Mouse (Mus musculus) heart, embryonic 14.5 days (tissue): ENCODE results near the gene Cul4a. TPM values are rescaled to one million over a fixed set of nuclear protein-coding genes. Genes with fewer than 3 reads are reported as not detected.

Source experiments
- ATAC-seq: fragments of 200-750 bp; cut with Nextera tagmentation; 2 replicates; pipeline ENCODE4 v1.8.0; 2017; ENCODE audit warnings: low read depth, moderate TSS enrichment; ENCODE audit not compliant: insufficient number of reproducible peaks, insufficient read depth, low FRiP score
- H3K27ac ChIP-seq, 2 experiments: fragments of 200-500 bp in 1 of 2; fragments of 300-500 bp in 1 of 2; sonication (generic) in 1 of 2; replicated peaks in 1 of 2; 2 replicates each; pipeline ENCODE4 v1.5.1; 2012 to 2014; ENCODE audit warnings: low read depth in 2 of 2, low read length in 2 of 2, control low read depth in 1 of 2, mild to moderate bottlenecking in 1 of 2, mixed read lengths in 1 of 2; ENCODE audit not compliant: control insufficient read depth in 1 of 2, insufficient read depth in 1 of 2
- H3K27me3 ChIP-seq: fragments of 300-500 bp; sonication (generic); 2 replicates; pipeline ENCODE4 v1.6.1; 2014; ENCODE audit warnings: mild to moderate bottlenecking, low read length, control low read depth; ENCODE audit not compliant: control insufficient read depth, insufficient read depth
- H3K36me3 ChIP-seq: fragments of 300-500 bp; sonication (generic); 2 replicates; pipeline ENCODE4 v1.6.1; 2014; ENCODE audit warnings: mild to moderate bottlenecking, control low read depth, low read length, mixed read lengths; ENCODE audit not compliant: control insufficient read depth, insufficient read depth
- H3K4me1 ChIP-seq, 2 experiments: fragments of 200-500 bp in 1 of 2; fragments of 300-500 bp in 1 of 2; sonication (generic) in 1 of 2; 2 replicates each; pipeline ENCODE4 v1.6.1; 2012 to 2014; ENCODE audit warnings: low read length in 2 of 2, control low read depth in 1 of 2, mixed read lengths in 1 of 2; ENCODE audit not compliant: control insufficient read depth in 2 of 2, insufficient read depth in 2 of 2
- H3K4me2 ChIP-seq: fragments of 300-500 bp; sonication (generic); 2 replicates; pipeline ENCODE4 v1.6.1; 2014; ENCODE audit warnings: mild to moderate bottlenecking, low read length
- H3K4me3 ChIP-seq, 2 experiments: fragments of 200-500 bp in 1 of 2; fragments of 300-500 bp in 1 of 2; sonication (generic) in 1 of 2; 2 replicates each; pipeline ENCODE4 v1.5.1; 2012 to 2014; ENCODE audit warnings: low read length in 2 of 2, mild to moderate bottlenecking in 2 of 2, control low read depth in 1 of 2, low read depth in 1 of 2, moderate library complexity in 1 of 2; ENCODE audit not compliant: control insufficient read depth in 1 of 2, insufficient read depth in 1 of 2
- H3K9ac ChIP-seq: fragments of 300-500 bp; sonication (generic); 2 replicates; pipeline ENCODE4 v1.6.1; 2014; ENCODE audit warnings: mild to moderate bottlenecking, low read length
- H3K9me3 ChIP-seq: fragments of 300-500 bp; sonication (generic); 2 replicates; pipeline ENCODE4 v1.6.1; 2016; ENCODE audit warnings: low read length, control low read depth; ENCODE audit not compliant: control insufficient read depth
- WGBS: fragments of 180-500 bp; shearing (Covaris S2); extraction: QIAGEN DNeasy Blood & Tissue Kit; methylation state at CpG from one replicate; pipeline ENCODE4 v1.1.7; 2014; 5-methylcytosine and 5-hydroxymethylcytosine counted together
- polyA plus RNA-seq: library from polyadenylated mRNA; unstranded; fragments of >200 nt; fragmentation: Nextera tagmentation; extraction: Ambion mirVana; gene quantifications from 2 replicates; pipeline ENCODE4 v1.2.1, GENCODE M21; 2014

The Cul4a gene
- polyA plus RNA-seq, 1 experiment from 2014 or later, result 109 TPM

GRCm38 (mm10) chr8:13139641-13140182, 34.3 kb downstream of the Cul4a start:
- Histone ChIP-seq H3K36me3 (peaks cover 100% of the 10 kb centered on the region), H3K9me3 (peaks cover 3% of the 10 kb centered on the region; the same call in 1 of the 2 replicates), H3K4me2 (no peak overlapping the region), H3K27ac (no peak overlapping the region), H3K4me1 (no peaks in the 10 kb centered on the region), H3K9ac (no peak overlapping the region), H3K4me3 (no peak overlapping the region), H3K27me3 (no peaks in the 10 kb centered on the region)
- WGBS, result 90% methylated on average over 6 of the region's 6 CpGs
- ATAC-seq, result no peak

- H3K4me3 ChIP-seq, result no peak overlapping the region
- H3K9me3 ChIP-seq, result peaks cover 3% of the 10 kb centered on the region; the same call in 1 of the 2 replicates
These were observed 36.3 kb downstream of the Cul4a start for GRCm38 (mm10) chr8:13141681-13142080.

DNA sequence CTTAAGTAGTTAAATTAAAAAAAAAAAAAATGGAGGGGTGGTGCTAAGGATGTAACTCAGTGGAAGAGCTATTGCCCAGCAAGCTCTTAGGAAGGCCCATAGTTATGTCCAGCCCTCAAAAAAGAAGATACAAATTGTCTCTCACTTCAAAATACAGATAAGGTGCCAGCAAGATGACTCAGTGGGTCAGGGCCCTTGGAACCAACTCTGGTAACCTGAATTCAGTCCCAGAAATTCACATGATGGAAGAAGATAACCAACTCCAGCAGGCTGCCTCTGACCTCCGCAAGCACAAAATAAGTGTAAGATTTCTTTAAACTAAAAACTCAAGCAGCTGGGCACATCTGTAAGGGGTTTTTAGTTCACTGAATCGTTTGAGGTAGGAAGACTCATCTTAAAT, 43.1 kb downstream of the Cul4a start:
- Histone ChIP-seq H3K27me3 (no peaks in the 10 kb centered on the region), H3K4me2 (no peak overlapping the region), H3K4me3 (no peak overlapping the region), H3K27ac (no peak overlapping the region), H3K9ac (no peak overlapping the region), H3K4me1 (no peaks in the 10 kb centered on the region), H3K9me3 (no peaks in the 10 kb centered on the region), H3K36me3 (peaks cover 72% of the 10 kb centered on the region)
- no peak for ATAC-seq
- 89% methylated on average over 2 of the region's 2 CpGs for WGBS

More at GRCm38 (mm10) chr8:13141681-13142080, 36.3 kb downstream of the Cul4a start:
- H3K4me2 ChIP-seq, result no peak overlapping the region
- 75% methylated on average over 5 of the region's 5 CpGs for WGBS
- H3K36me3 ChIP-seq, result peaks cover 100% of the 10 kb centered on the region
- no peaks in the 10 kb centered on the region for H3K4me1 ChIP-seq
- no peaks in the 10 kb centered on the region for H3K27me3 ChIP-seq
- H3K27ac ChIP-seq, result no peak overlapping the region
- H3K9ac ChIP-seq, result no peak overlapping the region
- no peak for ATAC-seq

GRCm38 (mm10) chr8:13149287-13149686, 43.9 kb downstream of the Cul4a start:
- ATAC-seq, result no peak
- no peak overlapping the region for H3K4me3 ChIP-seq
- 98% methylated on average over 2 of the region's 2 CpGs for WGBS
- H3K9ac ChIP-seq, result no peak overlapping the region
- no peak overlapping the region for H3K27ac ChIP-seq
- no peaks in the 10 kb centered on the region for H3K9me3 ChIP-seq
- H3K4me1 ChIP-seq, result no peaks in the 10 kb centered on the region
- no peaks in the 10 kb centered on the region for H3K27me3 ChIP-seq
- H3K4me2 ChIP-seq, result no peak overlapping the region
- H3K36me3 ChIP-seq, result peaks cover 71% of the 10 kb centered on the region

DNA sequence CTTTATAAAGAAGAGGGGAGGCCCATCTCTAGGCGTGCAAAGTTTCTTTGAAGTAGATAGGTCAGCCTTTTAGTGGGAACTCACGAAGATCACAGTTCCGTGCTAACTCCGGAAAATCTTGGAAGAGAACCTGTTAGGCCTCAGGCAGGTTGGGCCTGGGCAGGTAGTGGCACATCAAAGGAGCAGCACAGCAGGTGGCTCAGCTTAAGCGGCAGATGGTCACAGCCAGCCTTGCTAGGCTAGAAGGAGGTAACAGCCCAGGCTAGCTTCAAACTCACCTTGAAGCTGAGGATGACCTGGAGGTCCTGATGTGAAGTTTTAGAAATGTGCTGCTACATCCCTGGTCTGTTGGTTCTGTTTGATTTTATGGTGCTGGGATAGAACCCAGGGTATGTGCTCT, 44.4 kb downstream of the Cul4a start:
- Histone ChIP-seq H3K4me3 (no peak overlapping the region), H3K27me3 (no peaks in the 10 kb centered on the region), H3K4me1 (no peaks in the 10 kb centered on the region), H3K27ac (no peak overlapping the region), H3K4me2 (no peak overlapping the region), H3K9ac (no peak overlapping the region), H3K36me3 (peaks cover 66% of the 10 kb centered on the region), H3K9me3 (no peaks in the 10 kb centered on the region)
- ATAC-seq, result no peak
- 55% methylated on average over 5 of the region's 5 CpGs for WGBS

- no peak overlapping the region for H3K4me2 ChIP-seq
- no peaks in the 10 kb centered on the region for H3K4me1 ChIP-seq
- no peak overlapping the region for H3K27ac ChIP-seq
- peaks cover 56% of the 10 kb centered on the region for H3K36me3 ChIP-seq
- no peaks in the 10 kb centered on the region for H3K27me3 ChIP-seq
- no peaks in the 10 kb centered on the region for H3K9me3 ChIP-seq
- 80% methylated on average over 2 of the region's 2 CpGs for WGBS
- no peak for ATAC-seq
- no peak overlapping the region for H3K9ac ChIP-seq
- no peak overlapping the region for H3K4me3 ChIP-seq
These were observed 45.5 kb downstream of the Cul4a start for GRCm38 (mm10) chr8:13150929-13151328.

DNA sequence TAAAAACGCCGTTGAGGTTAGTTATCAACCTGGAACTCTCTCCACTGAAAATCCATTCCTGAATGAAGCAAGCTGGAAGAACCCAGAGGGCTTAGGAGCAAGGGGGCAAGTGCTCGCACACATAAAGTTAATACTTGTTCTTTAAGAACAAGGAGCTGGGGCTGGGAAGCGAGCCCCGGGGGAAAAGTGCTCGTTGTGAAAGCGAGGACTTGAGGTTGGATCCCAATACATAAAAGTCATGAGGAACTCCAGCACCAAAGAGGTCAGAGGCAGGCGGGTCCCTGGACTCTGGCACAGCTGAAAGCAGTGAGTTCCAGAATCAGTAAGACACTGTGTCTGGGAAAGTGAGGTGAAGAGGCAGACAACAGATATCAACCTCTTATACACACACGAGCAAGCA, 48.7 kb downstream of the Cul4a start:
- Histone ChIP-seq H3K4me2 (no peak overlapping the region), H3K27ac (no peak overlapping the region), H3K36me3 (peaks cover 27% of the 10 kb centered on the region), H3K4me1 (peaks cover 3 to 4% of the 10 kb centered on the region in 2 experiments; a peak in 3 of 4 replicates), H3K9me3 (no peaks in the 10 kb centered on the region), H3K4me3 (no peak overlapping the region), H3K27me3 (no peaks in the 10 kb centered on the region), H3K9ac (no peak overlapping the region)
- 76% methylated on average over 9 of the region's 9 CpGs for WGBS
- no peak for ATAC-seq

DNA sequence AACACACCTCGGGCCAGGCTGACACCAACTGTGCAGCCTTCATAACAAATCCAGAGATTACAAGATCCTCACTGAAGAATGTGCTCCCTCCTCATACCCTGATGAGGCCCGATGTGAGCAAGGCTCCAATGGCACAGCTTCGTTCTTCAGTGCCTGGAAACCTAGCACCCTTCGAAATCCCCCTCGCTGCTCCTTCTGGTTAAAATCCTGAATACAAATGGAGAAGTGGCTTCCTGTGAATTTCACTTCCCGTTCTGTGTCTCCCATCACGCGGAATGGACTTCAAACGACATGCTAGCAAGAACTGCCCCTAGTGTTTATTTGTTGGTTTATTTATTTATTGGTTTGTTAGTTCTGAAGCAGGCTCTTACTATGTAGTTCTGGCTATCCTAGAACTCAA, 49.9 kb downstream of the Cul4a start:
- WGBS, result 73% methylated on average over 9 of the region's 9 CpGs
- H3K9me3 ChIP-seq, result no peaks in the 10 kb centered on the region
- H3K36me3 ChIP-seq, result peaks cover 16% of the 10 kb centered on the region; the same call in 1 of the 2 replicates
- H3K4me3 ChIP-seq, result no peak overlapping the region
- H3K9ac ChIP-seq, result no peak overlapping the region
- no peak overlapping the region for H3K4me2 ChIP-seq
- ATAC-seq, result no peak
- no peaks in the 10 kb centered on the region for H3K27me3 ChIP-seq
- H3K27ac ChIP-seq, result no peak overlapping the region
- H3K4me1 ChIP-seq, result peaks cover 5 to 9% of the 10 kb centered on the region in 2 experiments
